Comparison of ENCODE assay signal across 18 mouse cellular contexts in the genomic region with DNA sequence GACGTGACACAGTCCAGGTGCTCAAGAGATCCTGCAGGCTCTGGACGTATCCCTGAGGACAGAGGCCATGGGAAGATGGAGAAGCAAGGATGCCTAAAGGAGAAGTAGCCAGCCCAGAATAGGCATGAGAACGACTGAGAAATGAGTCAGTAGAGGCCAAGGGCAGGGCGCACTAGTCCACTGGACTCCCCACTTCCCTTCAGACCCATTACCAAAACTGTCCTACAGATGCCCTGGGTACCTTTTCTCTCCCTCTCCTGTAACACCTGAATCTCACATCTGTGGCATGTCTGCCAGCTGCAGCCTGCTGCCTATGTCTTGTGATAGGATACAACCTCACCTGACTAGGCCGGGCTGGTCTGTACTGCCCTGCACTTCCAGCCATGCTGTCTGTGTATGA. TPM values are rescaled to one million over a fixed set of nuclear protein-coding genes. Genes with fewer than 3 reads are reported as not detected.
A peak's percentile ranks its signal among the peaks of the same experiment; 100 is the strongest.
DNase-seq lines count a peak whose midpoint lies in the region; ATAC-seq and TF ChIP-seq lines count a peak whose summit lies in the region.
"Had no signal": no experiment of that assay in that cellular context is flagged by ENCODE, and none has a peak within 500 bp of the region (broad histone marks: within the 10 kb centered on the region; RNA-seq: fewer than 3 reads in every experiment).

No protein-coding gene starts in this region.

- peaks cover 12% of the 10 kb centered on the region; the same call in 1 of the 2 replicates for H3K36me3 ChIP-seq in forebrain, embryonic 12.5 days (replicated peaks)
- H3K36me3 ChIP-seq in forebrain, embryonic 10.5 days (replicated peaks) = peaks cover 17% of the 10 kb centered on the region
- H3K36me3 ChIP-seq in hindbrain, embryonic 13.5 days = peaks cover 12% of the 10 kb centered on the region
- peaks cover 12% of the 10 kb centered on the region for H3K36me3 ChIP-seq in hindbrain, embryonic 14.5 days (replicated peaks; ENCODE audit: control insufficient read depth, insufficient read depth)

- TF ChIP-seq POLR2A in cortical plate, adult 2 months (IDR thresholded peaks at IDR 0.05; ENCODE audit: extremely low read depth, insufficient read depth, low read length) = no peak

- H3K4me1 ChIP-seq in forebrain, embryonic 12.5 days = peaks cover 63% of the 10 kb centered on the region
- peaks cover 79% of the 10 kb centered on the region for H3K4me1 ChIP-seq in forebrain, embryonic 10.5 days
- peaks cover 73% of the 10 kb centered on the region for H3K4me1 ChIP-seq in hindbrain, embryonic 13.5 days (replicated peaks)
- H3K4me1 ChIP-seq in hindbrain, embryonic 14.5 days (replicated peaks; ENCODE audit: control insufficient read depth, insufficient read depth, low read length) = peaks cover 32% of the 10 kb centered on the region
- peaks cover 24% of the 10 kb centered on the region for H3K4me1 ChIP-seq in cortical plate, adult 2 months (ENCODE audit: control insufficient read depth, insufficient read depth, low read length)

- no peak for ATAC-seq in forebrain, embryonic 12.5 days (ENCODE audit: low FRiP score)
- no peak for ATAC-seq in hindbrain, embryonic 13.5 days (ENCODE audit: low FRiP score)
- no peak for ATAC-seq in hindbrain, embryonic 14.5 days (ENCODE audit: low FRiP score)
- ATAC-seq: intestine, postnatal 0 days had no signal

- 89% methylated on average over 5 of the region's 5 CpGs for WGBS in forebrain, embryonic 12.5 days
- 92% methylated on average over 5 of the region's 5 CpGs for WGBS in forebrain, embryonic 10.5 days
- WGBS in hindbrain, embryonic 13.5 days = 87% methylated on average over 5 of the region's 5 CpGs
- WGBS in hindbrain, embryonic 14.5 days = 81% methylated on average over 5 of the region's 5 CpGs

- 0 out of 2 replicates have a peak overlapping the region, but pooled peaks have one; percentile 19 for H3K27ac ChIP-seq in forebrain, embryonic 12.5 days
- no peak overlapping the region for H3K27ac ChIP-seq in forebrain, embryonic 10.5 days
- H3K27ac ChIP-seq in hindbrain, embryonic 13.5 days = 0 out of 2 replicates have a peak overlapping the region, but pooled peaks have one; percentile 27
- no peak overlapping the region; the same call in 1 of the 2 replicates for H3K27ac ChIP-seq in hindbrain, embryonic 14.5 days
- peak overlapping the region; percentile 17; the same call in 1 of the 2 replicates for H3K27ac ChIP-seq in cortical plate, adult 2 months (ENCODE audit: insufficient read depth, low read length)
- H3K27ac ChIP-seq: embryonic facial prominence, embryonic 15.5 days; kidney, postnatal 0 days; limb, embryonic 13.5 days had no signal

- no peak for TF ChIP-seq CTCF in cortical plate, adult 2 months (IDR thresholded peaks at IDR 0.05; ENCODE audit: extremely low read depth, insufficient read depth, low read length)

- H3K9ac ChIP-seq in forebrain, embryonic 12.5 days = no peak overlapping the region
- H3K9ac ChIP-seq in hindbrain, embryonic 13.5 days = no peak overlapping the region
- no peak overlapping the region for H3K9ac ChIP-seq in hindbrain, embryonic 14.5 days
- H3K9ac ChIP-seq: embryonic facial prominence, embryonic 15.5 days had no signal

- no peaks in the 10 kb centered on the region for H3K9me3 ChIP-seq in forebrain, embryonic 12.5 days
- H3K9me3 ChIP-seq in forebrain, embryonic 10.5 days = no peaks in the 10 kb centered on the region
- no peaks in the 10 kb centered on the region for H3K9me3 ChIP-seq in hindbrain, embryonic 13.5 days
- no peaks in the 10 kb centered on the region for H3K9me3 ChIP-seq in hindbrain, embryonic 14.5 days (ENCODE audit: control insufficient read depth, low read length)
- H3K9me3 ChIP-seq: embryonic facial prominence, embryonic 15.5 days; limb, embryonic 13.5 days had no signal

- H3K4me2 ChIP-seq in forebrain, embryonic 12.5 days = no peak overlapping the region
- no peak overlapping the region for H3K4me2 ChIP-seq in hindbrain, embryonic 13.5 days
- H3K4me2 ChIP-seq in hindbrain, embryonic 14.5 days (replicated peaks) = no peak overlapping the region
- H3K4me2 ChIP-seq: embryonic facial prominence, embryonic 15.5 days; limb, embryonic 13.5 days had no signal

- no peaks in the 10 kb centered on the region for H3K27me3 ChIP-seq in forebrain, embryonic 12.5 days
- no peaks in the 10 kb centered on the region for H3K27me3 ChIP-seq in forebrain, embryonic 10.5 days (ENCODE audit: poor library complexity, severe bottlenecking)
- H3K27me3 ChIP-seq in hindbrain, embryonic 13.5 days = no peaks in the 10 kb centered on the region
- no peaks in the 10 kb centered on the region for H3K27me3 ChIP-seq in hindbrain, embryonic 14.5 days (ENCODE audit: control insufficient read depth, insufficient read depth, low read length)
- H3K27me3 ChIP-seq: embryonic facial prominence, embryonic 15.5 days; limb, embryonic 13.5 days had no signal

- DNase-seq in forebrain, embryonic 10.5 days (ENCODE audit: extremely low spot score, low spot score) = no peak
- DNase-seq in hindbrain, embryonic 14.5 days (ENCODE audit: low spot score) = no peak
- peak; percentile 22 for DNase-seq in lung, postnatal 36 days
- DNase-seq in lung, postnatal 14 days = no peak
- DNase-seq in kidney, adult 8-10 months = no peak
- DNase-seq: cerebellum, postnatal 10 days; embryo, embryonic 11 days; heart, postnatal 14 days; retina, postnatal 1 day; thymus, adult 2 months had no signal

- no peak overlapping the region for H3K4me3 ChIP-seq in forebrain, embryonic 12.5 days (replicated peaks)
- H3K4me3 ChIP-seq in forebrain, embryonic 10.5 days = no peak overlapping the region
- H3K4me3 ChIP-seq in hindbrain, embryonic 13.5 days = no peak overlapping the region
- H3K4me3 ChIP-seq in hindbrain, embryonic 14.5 days (replicated peaks; ENCODE audit: low read length) = no peak overlapping the region
- H3K4me3 ChIP-seq in cortical plate, adult 2 months (ENCODE audit: insufficient read depth, low read length) = no peak overlapping the region
- H3K4me3 ChIP-seq: embryonic facial prominence, embryonic 15.5 days; limb, embryonic 13.5 days had no signal

RNA-seq across cellular contexts. Expression of gene Rfx1, which starts 3.6 kb away (rescaled TPM):
- polyA plus RNA-seq in forebrain, embryonic 12.5 days (2016; fragmentation: Nextera tagmentation; extraction: Ambion mirVana) = 8.4 and 9.2 TPM in 2 replicates
- 8.4 and 8.5 TPM in 2 replicates for polyA plus RNA-seq in forebrain, embryonic 10.5 days (2016; fragmentation: Nextera tagmentation; extraction: Ambion mirVana)
- 7.8 and 8.3 TPM in 2 replicates for polyA plus RNA-seq in hindbrain, embryonic 13.5 days (2015; fragmentation: Nextera tagmentation; extraction: Ambion mirVana)
- polyA plus RNA-seq in hindbrain, embryonic 14.5 days (2014; fragmentation: Nextera tagmentation; extraction: Ambion mirVana) = 11.0 and 11.5 TPM in 2 replicates
- 28.0 and 29.5 TPM in 2 replicates for polyA plus RNA-seq in cortical plate, adult 2 months (2012; rRNA removed)

RNA-seq across cellular contexts. Expression of gene Gm10643, which starts 5.3 kb away (rescaled TPM):
- polyA plus RNA-seq in forebrain, embryonic 12.5 days (2016; fragmentation: Nextera tagmentation; extraction: Ambion mirVana) = 2.2 and 2.4 TPM in 2 replicates
- polyA plus RNA-seq in forebrain, embryonic 10.5 days (2016; fragmentation: Nextera tagmentation; extraction: Ambion mirVana) = 1.0 and 1.5 TPM in 2 replicates
- polyA plus RNA-seq in hindbrain, embryonic 13.5 days (2015; fragmentation: Nextera tagmentation; extraction: Ambion mirVana) = 1.4 and 1.7 TPM in 2 replicates
- polyA plus RNA-seq in hindbrain, embryonic 14.5 days (2014; fragmentation: Nextera tagmentation; extraction: Ambion mirVana) = 2.1 and 2.7 TPM in 2 replicates
- polyA plus RNA-seq in cortical plate, adult 2 months (2012; rRNA removed) = 3.6 and 3.7 TPM in 2 replicates

RNA-seq across cellular contexts. Expression of gene Rln3, which starts 25.4 kb away (rescaled TPM):
- not detected in 2 replicates for polyA plus RNA-seq in forebrain, embryonic 12.5 days (2016; fragmentation: Nextera tagmentation; extraction: Ambion mirVana)
- not detected in 2 replicates for polyA plus RNA-seq in forebrain, embryonic 10.5 days (2016; fragmentation: Nextera tagmentation; extraction: Ambion mirVana)
- 0.44 TPM in 1 of 2 replicates, not detected in the other for polyA plus RNA-seq in hindbrain, embryonic 13.5 days (2015; fragmentation: Nextera tagmentation; extraction: Ambion mirVana)
- polyA plus RNA-seq in hindbrain, embryonic 14.5 days (2014; fragmentation: Nextera tagmentation; extraction: Ambion mirVana) = 1.6 and 4.7 TPM in 2 replicates
- not detected in 2 replicates for polyA plus RNA-seq in cortical plate, adult 2 months (2012; rRNA removed)
- polyA plus RNA-seq: embryonic facial prominence, embryonic 15.5 days; intestine, postnatal 0 days; kidney, postnatal 0 days; limb, embryonic 13.5 days; liver, embryonic 16.5 days had no signal

RNA-seq across cellular contexts. Expression of gene Il27ra, which starts 27.9 kb away (rescaled TPM):
- polyA plus RNA-seq in forebrain, embryonic 12.5 days (2016; fragmentation: Nextera tagmentation; extraction: Ambion mirVana) = 0.09 and 0.24 TPM in 2 replicates
- polyA plus RNA-seq in forebrain, embryonic 10.5 days (2016; fragmentation: Nextera tagmentation; extraction: Ambion mirVana) = 0.12 and 0.30 TPM in 2 replicates
- polyA plus RNA-seq in hindbrain, embryonic 13.5 days (2015; fragmentation: Nextera tagmentation; extraction: Ambion mirVana) = 0.22 and 0.66 TPM in 2 replicates
- 0.34 and 0.48 TPM in 2 replicates for polyA plus RNA-seq in hindbrain, embryonic 14.5 days (2014; fragmentation: Nextera tagmentation; extraction: Ambion mirVana)
- 0.33 and 0.40 TPM in 2 replicates for polyA plus RNA-seq in cortical plate, adult 2 months (2012; rRNA removed)

RNA-seq across cellular contexts. Expression of gene Dcaf15, which starts 34.3 kb away (rescaled TPM):
- 18.7 and 19.4 TPM in 2 replicates for polyA plus RNA-seq in forebrain, embryonic 12.5 days (2016; fragmentation: Nextera tagmentation; extraction: Ambion mirVana)
- 17.0 and 18.5 TPM in 2 replicates for polyA plus RNA-seq in forebrain, embryonic 10.5 days (2016; fragmentation: Nextera tagmentation; extraction: Ambion mirVana)
- 20.2 and 22.2 TPM in 2 replicates for polyA plus RNA-seq in hindbrain, embryonic 13.5 days (2015; fragmentation: Nextera tagmentation; extraction: Ambion mirVana)
- polyA plus RNA-seq in hindbrain, embryonic 14.5 days (2014; fragmentation: Nextera tagmentation; extraction: Ambion mirVana) = 17.4 and 18.9 TPM in 2 replicates
- 29.9 and 33.2 TPM in 2 replicates for polyA plus RNA-seq in cortical plate, adult 2 months (2012; rRNA removed)

Comparison
In these comparisons a context has a peak if more than half of its experiments do, and no peak if none do; other contexts are left out.
1. H3K27ac ChIP-seq: peak in forebrain, embryonic 12.5 days (single experiment), hindbrain, embryonic 13.5 days (single experiment) and cortical plate, adult 2 months (single experiment); none in forebrain, embryonic 10.5 days (single experiment) and hindbrain, embryonic 14.5 days (single experiment).